Mouse (Mus musculus): ENCODE results near the gene Ephx3. TPM values are rescaled to one million over a fixed set of nuclear protein-coding genes. Genes with fewer than 3 reads are reported as not detected.
A peak's percentile ranks its signal among the peaks of the same experiment; 100 is the strongest.

The Ephx3 gene
- polyA plus RNA-seq, 1 experiment: 0.12 TPM

DNA sequence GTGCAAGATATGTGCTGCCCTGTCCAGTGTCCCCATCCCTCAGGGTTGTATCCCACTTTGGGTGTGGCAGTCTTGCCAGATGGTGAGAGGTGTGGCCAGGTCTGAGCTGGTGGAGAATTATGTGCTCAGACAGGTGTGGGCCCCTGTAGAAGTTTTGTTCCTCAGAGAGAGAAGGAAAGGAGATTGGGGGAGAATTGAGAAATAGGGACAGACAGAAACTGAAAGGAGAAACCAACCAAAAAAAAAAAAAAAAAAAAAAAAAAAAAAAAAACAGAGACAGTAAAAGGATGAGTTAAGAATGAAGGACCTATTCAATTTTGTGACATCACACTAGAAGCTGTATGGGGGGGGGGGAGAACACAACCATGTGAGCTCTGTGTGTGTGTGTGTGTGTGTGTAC lies 24.6 kb downstream of the Ephx3 start:
- H3K36me3 ChIP-seq (ENCODE audit: control insufficient read depth, insufficient read depth): no peaks in the 10 kb centered on the region
- H3K4me3 ChIP-seq (ENCODE audit: insufficient read depth, poor library complexity, severe bottlenecking): no peak overlapping the region
- TF ChIP-seq CEBPB (IDR thresholded peaks at IDR 0.05; ENCODE audit: low read depth): no peak
- TF ChIP-seq MAX (IDR thresholded peaks at IDR 0.05): no peak
- no peak for TF ChIP-seq MYOG (IDR thresholded peaks at IDR 0.05; ENCODE audit: control insufficient read depth, extremely low read depth, insufficient read length)
- TF ChIP-seq CTCF (IDR thresholded peaks at IDR 0.05; ENCODE audit: control insufficient read depth, insufficient read depth, insufficient read length): no peak
- no peak for TF ChIP-seq MYOD1 (IDR thresholded peaks at IDR 0.05; ENCODE audit: control insufficient read depth, insufficient read length, low read depth)
- no peak for TF ChIP-seq FOSL1 (IDR thresholded peaks at IDR 0.05; ENCODE audit: insufficient read depth, low read length, poor library complexity, severe bottlenecking)
- no peak for TF ChIP-seq USF1 (IDR thresholded peaks at IDR 0.05; ENCODE audit: low read depth)
- H3ac ChIP-seq (ENCODE audit: control insufficient read depth, insufficient read length, low read depth): no peak overlapping the region
- no peaks in the 10 kb centered on the region for H3K79me3 ChIP-seq (ENCODE audit: low read depth)
- no peaks in the 10 kb centered on the region for H3K27me3 ChIP-seq (ENCODE audit: control insufficient read depth, insufficient read depth, insufficient read length)
- no peaks in the 10 kb centered on the region for H3K79me2 ChIP-seq (ENCODE audit: control insufficient read depth, insufficient read depth)

DNA sequence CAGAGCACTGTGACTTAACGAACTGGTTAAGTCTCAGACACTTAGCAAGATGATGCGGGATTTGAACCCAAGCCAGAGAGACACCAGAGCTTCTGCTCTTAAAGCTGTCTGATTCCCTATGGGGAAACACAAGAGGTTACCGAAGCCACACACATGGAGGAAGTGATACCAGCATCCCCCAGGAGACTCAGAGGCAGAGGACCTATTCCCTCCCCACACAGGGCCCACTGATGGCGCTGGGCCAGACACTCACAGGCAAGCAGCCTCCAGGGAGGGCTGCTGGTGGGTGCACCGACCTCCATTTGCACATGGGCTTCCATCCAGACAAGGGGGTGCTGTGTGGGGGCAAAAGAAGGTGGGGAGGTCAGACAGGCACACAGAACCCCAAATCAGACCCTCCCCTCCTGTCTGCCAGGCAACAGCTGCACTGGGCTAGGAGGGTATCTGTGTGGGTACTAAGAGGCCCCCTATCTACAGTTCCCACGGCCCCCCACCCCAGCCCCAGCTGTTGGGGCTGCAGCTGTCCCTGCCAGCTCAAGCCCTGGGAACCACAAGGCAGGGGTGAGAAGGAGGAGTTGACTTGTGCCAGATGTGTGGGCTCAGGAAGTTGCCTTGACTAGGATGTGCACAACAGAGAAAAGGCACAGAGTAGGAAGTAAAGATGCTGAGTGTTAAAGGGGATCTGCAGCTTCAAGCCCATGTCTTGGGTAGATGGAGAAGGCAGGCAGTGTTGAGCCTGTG lies 25.3 kb downstream of the Ephx3 start:
- H3K27me3 ChIP-seq (ENCODE audit: control insufficient read depth, insufficient read depth, insufficient read length): no peaks in the 10 kb centered on the region

DNA sequence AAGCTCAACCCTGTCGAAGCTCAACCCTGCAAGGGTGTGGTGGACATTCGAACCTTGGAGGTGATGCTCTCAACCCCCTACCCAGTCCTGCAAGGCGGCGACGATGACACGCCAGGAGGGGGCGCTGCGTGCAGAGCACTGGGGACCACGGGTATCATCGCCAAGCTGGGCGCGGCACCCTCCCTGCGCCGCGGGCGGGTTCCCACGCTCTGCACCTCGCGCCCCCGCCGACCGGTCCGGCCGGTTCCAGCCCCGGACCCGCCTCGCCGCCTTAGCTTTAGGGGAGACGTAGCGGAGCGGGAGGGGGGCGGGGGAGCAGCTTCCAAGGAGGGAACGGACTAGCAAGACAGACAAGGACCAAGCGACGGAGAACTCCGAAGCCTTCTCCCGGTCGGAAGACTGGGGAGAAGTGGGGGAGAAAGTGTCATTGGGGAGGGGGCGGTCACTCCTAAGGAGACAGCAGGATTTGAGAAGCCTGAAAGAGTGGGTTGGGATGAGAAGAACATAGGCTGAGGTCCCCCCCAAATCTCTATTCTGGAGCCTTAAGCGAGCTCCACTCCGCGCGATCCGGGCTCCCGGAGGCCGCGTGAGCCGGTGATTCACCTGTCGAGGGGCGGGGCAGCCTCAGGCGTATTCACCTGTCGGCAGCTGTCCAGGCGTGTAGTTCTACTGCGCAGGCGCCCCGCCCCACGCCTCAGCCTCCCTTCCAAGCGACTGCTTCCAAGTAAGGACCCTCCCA lies 27.1 kb downstream of the Ephx3 start:
- no peaks in the 10 kb centered on the region for H3K27me3 ChIP-seq (ENCODE audit: control insufficient read depth, insufficient read depth, insufficient read length)
- TF ChIP-seq CTCF (IDR thresholded peaks at IDR 0.05; ENCODE audit: control insufficient read depth, insufficient read depth, insufficient read length) (peak; percentile 86), FOSL1 (IDR thresholded peaks at IDR 0.05; ENCODE audit: insufficient read depth, low read length, poor library complexity, severe bottlenecking) (no peak)
- no peaks in the 10 kb centered on the region for H3K36me3 ChIP-seq (ENCODE audit: control insufficient read depth, insufficient read depth)
- no peaks in the 10 kb centered on the region for H3K79me3 ChIP-seq (ENCODE audit: low read depth)
- no peaks in the 10 kb centered on the region for H3K79me2 ChIP-seq (ENCODE audit: control insufficient read depth, insufficient read depth)
- no peak overlapping the region for H3ac ChIP-seq (ENCODE audit: control insufficient read depth, insufficient read length, low read depth)
- no peak overlapping the region for H3K4me3 ChIP-seq (ENCODE audit: insufficient read depth, poor library complexity, severe bottlenecking)

More for the DNA sequence above, 25.3 kb downstream of the Ephx3 start:
- Histone ChIP-seq H3K79me3 (ENCODE audit: low read depth) (no peaks in the 10 kb centered on the region), H3K4me3 (ENCODE audit: insufficient read depth, poor library complexity, severe bottlenecking) (no peak overlapping the region), H3K79me2 (ENCODE audit: control insufficient read depth, insufficient read depth) (no peaks in the 10 kb centered on the region), H3K36me3 (ENCODE audit: control insufficient read depth, insufficient read depth) (no peaks in the 10 kb centered on the region), H3ac (ENCODE audit: control insufficient read depth, insufficient read length, low read depth) (no peak overlapping the region)
- TF ChIP-seq CTCF (IDR thresholded peaks at IDR 0.05; ENCODE audit: control insufficient read depth, insufficient read depth, insufficient read length): no peak
- TF ChIP-seq MYOG (IDR thresholded peaks at IDR 0.05; ENCODE audit: control insufficient read depth, extremely low read depth, insufficient read length): peak; percentile 55
- TF ChIP-seq MYOD1 (IDR thresholded peaks at IDR 0.05; ENCODE audit: control insufficient read depth, insufficient read length, low read depth): peak; percentile 96
- TF ChIP-seq MAX (IDR thresholded peaks at IDR 0.05): no peak
- no peak for TF ChIP-seq CEBPB (IDR thresholded peaks at IDR 0.05; ENCODE audit: low read depth)
- no peak for TF ChIP-seq FOSL1 (IDR thresholded peaks at IDR 0.05; ENCODE audit: insufficient read depth, low read length, poor library complexity, severe bottlenecking)
- TF ChIP-seq USF1 (IDR thresholded peaks at IDR 0.05; ENCODE audit: low read depth): no peak

DNA sequence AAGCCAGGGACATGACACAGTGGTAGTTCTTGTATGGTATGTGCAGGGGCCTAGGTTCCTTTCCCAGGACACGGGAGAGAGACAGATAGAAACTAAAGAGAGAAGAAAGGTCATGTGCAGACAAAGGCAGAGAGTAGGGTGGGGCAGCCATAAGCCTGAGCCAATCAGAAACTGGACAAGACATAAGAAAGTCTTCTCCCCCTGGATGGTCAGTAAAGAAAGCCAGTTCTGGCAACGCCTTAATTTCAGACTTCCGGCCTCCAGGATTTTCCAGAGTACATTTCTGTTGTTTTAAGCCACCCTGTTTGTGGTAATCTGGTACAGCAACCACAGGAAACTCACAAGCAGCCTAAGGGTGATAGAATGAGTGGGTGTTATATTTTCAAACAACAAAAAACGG lies 28.5 kb downstream of the Ephx3 start:
- no peaks in the 10 kb centered on the region for H3K79me3 ChIP-seq (ENCODE audit: low read depth)
- H3K4me3 ChIP-seq (ENCODE audit: insufficient read depth, poor library complexity, severe bottlenecking): no peak overlapping the region
- H3K27me3 ChIP-seq (ENCODE audit: control insufficient read depth, insufficient read depth, insufficient read length): no peaks in the 10 kb centered on the region
- H3K36me3 ChIP-seq (ENCODE audit: control insufficient read depth, insufficient read depth): no peaks in the 10 kb centered on the region
- TF ChIP-seq USF1 (IDR thresholded peaks at IDR 0.05; ENCODE audit: low read depth): peak; percentile 42
- TF ChIP-seq CTCF (IDR thresholded peaks at IDR 0.05; ENCODE audit: control insufficient read depth, insufficient read depth, insufficient read length): no peak
- H3K79me2 ChIP-seq (ENCODE audit: control insufficient read depth, insufficient read depth): no peaks in the 10 kb centered on the region
- no peak overlapping the region for H3ac ChIP-seq (ENCODE audit: control insufficient read depth, insufficient read length, low read depth)

DNA sequence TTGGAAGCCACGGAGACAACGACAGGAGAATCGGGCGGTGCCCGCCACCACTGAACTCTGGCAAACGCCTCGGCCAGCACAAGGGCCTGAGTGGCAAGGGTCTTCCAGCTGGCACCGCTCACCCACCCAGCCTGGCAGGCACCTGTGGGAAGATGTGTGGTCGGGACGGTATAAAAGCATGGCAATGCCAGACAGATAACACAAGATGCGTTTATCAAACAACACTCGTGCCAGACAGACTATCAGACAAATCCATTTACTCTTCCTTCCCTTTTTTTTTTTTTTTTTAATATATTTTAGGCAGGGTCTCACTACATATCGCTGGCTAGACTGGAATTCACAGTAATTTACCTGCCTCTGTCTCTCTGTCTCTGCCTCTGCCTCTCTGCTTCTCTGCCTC lies 30.5 kb downstream of the Ephx3 start:
- no peak for TF ChIP-seq MAX (IDR thresholded peaks at IDR 0.05)
- TF ChIP-seq USF1 (IDR thresholded peaks at IDR 0.05; ENCODE audit: low read depth): no peak
- no peak for TF ChIP-seq MYOD1 (IDR thresholded peaks at IDR 0.05; ENCODE audit: control insufficient read depth, insufficient read length, low read depth)
- no peak for TF ChIP-seq CEBPB (IDR thresholded peaks at IDR 0.05; ENCODE audit: low read depth)
- no peak for TF ChIP-seq CTCF (IDR thresholded peaks at IDR 0.05; ENCODE audit: control insufficient read depth, insufficient read depth, insufficient read length)
- TF ChIP-seq FOSL1 (IDR thresholded peaks at IDR 0.05; ENCODE audit: insufficient read depth, low read length, poor library complexity, severe bottlenecking): no peak
- TF ChIP-seq MYOG (IDR thresholded peaks at IDR 0.05; ENCODE audit: control insufficient read depth, extremely low read depth, insufficient read length): no peak
- no peak overlapping the region for H3K4me3 ChIP-seq (ENCODE audit: insufficient read depth, poor library complexity, severe bottlenecking)
- H3K36me3 ChIP-seq (ENCODE audit: control insufficient read depth, insufficient read depth): no peaks in the 10 kb centered on the region

DNA sequence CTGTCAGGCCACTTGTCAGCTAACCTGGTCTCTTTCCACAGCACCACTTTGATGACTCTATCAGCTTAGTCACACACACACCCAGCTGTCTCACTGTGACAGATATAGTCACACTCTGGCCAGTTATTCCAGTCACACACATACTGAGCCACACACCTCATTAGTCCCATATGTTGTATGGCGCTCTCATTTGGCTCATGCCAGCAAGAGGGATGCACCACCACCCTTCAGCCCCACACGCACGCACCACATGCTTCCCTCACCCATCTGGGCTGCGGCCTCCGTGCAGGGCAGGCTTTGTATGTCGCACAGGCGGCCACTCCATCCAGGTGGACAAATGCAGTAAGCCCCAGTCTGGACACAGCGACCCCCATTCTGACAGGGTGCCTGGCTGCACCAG lies 42.6 kb downstream of the Ephx3 start:
- no peak overlapping the region for H3ac ChIP-seq (ENCODE audit: control insufficient read depth, insufficient read length, low read depth)
- no peak overlapping the region for H3K4me3 ChIP-seq (ENCODE audit: insufficient read depth, poor library complexity, severe bottlenecking)
- H3K36me3 ChIP-seq (ENCODE audit: control insufficient read depth, insufficient read depth): no peaks in the 10 kb centered on the region
- H3K27me3 ChIP-seq (ENCODE audit: control insufficient read depth, insufficient read depth, insufficient read length): no peaks in the 10 kb centered on the region
- no peaks in the 10 kb centered on the region for H3K79me2 ChIP-seq (ENCODE audit: control insufficient read depth, insufficient read depth)
- no peaks in the 10 kb centered on the region for H3K79me3 ChIP-seq (ENCODE audit: low read depth)
- TF ChIP-seq MYOD1 (IDR thresholded peaks at IDR 0.05; ENCODE audit: control insufficient read depth, insufficient read length, low read depth): peak; percentile 8
- TF ChIP-seq CEBPB (IDR thresholded peaks at IDR 0.05; ENCODE audit: low read depth): no peak
- no peak for TF ChIP-seq MYOG (IDR thresholded peaks at IDR 0.05; ENCODE audit: control insufficient read depth, extremely low read depth, insufficient read length)
- TF ChIP-seq FOSL1 (IDR thresholded peaks at IDR 0.05; ENCODE audit: insufficient read depth, low read length, poor library complexity, severe bottlenecking): no peak
- no peak for TF ChIP-seq CTCF (IDR thresholded peaks at IDR 0.05; ENCODE audit: control insufficient read depth, insufficient read depth, insufficient read length)

More for the DNA sequence above, 30.5 kb downstream of the Ephx3 start:
- no peak overlapping the region for H3ac ChIP-seq (ENCODE audit: control insufficient read depth, insufficient read length, low read depth)
- H3K27me3 ChIP-seq (ENCODE audit: control insufficient read depth, insufficient read depth, insufficient read length): no peaks in the 10 kb centered on the region
- H3K79me3 ChIP-seq (ENCODE audit: low read depth): no peaks in the 10 kb centered on the region
- H3K79me2 ChIP-seq (ENCODE audit: control insufficient read depth, insufficient read depth): no peaks in the 10 kb centered on the region
